Mouse (Mus musculus): ENCODE results near the gene Cc2d2a. TPM values are rescaled to one million over a fixed set of nuclear protein-coding genes. Genes with fewer than 3 reads are reported as not detected.

Gene Cc2d2a
- 5.2 and 6.9 TPM in 2 replicates for polyA plus RNA-seq (2012; rRNA removed)

GRCm38 (mm10) chr5:43661997-43662961 lies at the start of gene Cc2d2a:
Gene Cc2d2a (plus strand): TSS chr5:43662346.

Other genes starting within 250 kb of the Cc2d2a start
- 8.3 and 8.5 TPM in 2 replicates for gene C1qtnf7, start 146.8 kb upstream of the Cc2d2a start, polyA plus RNA-seq (2012; rRNA removed)
- 0.63 and 1.4 TPM in 2 replicates for gene Bst1, start 156.5 kb downstream of the Cc2d2a start, polyA plus RNA-seq (2012; rRNA removed)
- 18.2 and 19.0 TPM in 2 replicates for gene Fbxl5, start 159.3 kb downstream of the Cc2d2a start, polyA plus RNA-seq (2012; rRNA removed)
- 6.4 and 6.5 TPM in 2 replicates for gene Cd38, start 206.2 kb downstream of the Cc2d2a start, polyA plus RNA-seq (2012; rRNA removed)